Mouse (Mus musculus): ENCODE data around the gene Olfr365.

Gene Olfr365

GRCm38 (mm10) chr2:37187898-37188297 is at the start of gene Olfr365:
Gene Olfr365, plus strand, starts transcription at chr2:37188198.
- DNase-seq (ENCODE audit: extremely low spot score, low read depth, low spot score) = no peak

- DNase-seq (ENCODE audit: extremely low spot score, low read depth, low spot score) = no peak
These were observed 49.0 kb upstream of the Olfr365 start, which contains the start of gene Olfr364-ps1 for GRCm38 (mm10) chr2:37139022-37139421. Gene Olfr364-ps1, plus strand, starts transcription at chr2:37139322.

- no peak for DNase-seq (ENCODE audit: extremely low spot score, low read depth, low spot score)
These were observed 23.3 kb downstream of the Olfr365 start, which contains the start of gene Olfr366 for GRCm38 (mm10) chr2:37211274-37211673. Gene Olfr366, plus strand, starts transcription at chr2:37211574.
